Mouse (Mus musculus) CD4-positive, CD25-positive, alpha-beta regulatory T cell, adult 2 months (primary cell): Measurements from ENCODE around the gene Krtap17-1.

ENCODE experiments used
- DNase-seq: peaks from one replicate; pipeline ENCODE4 v3.0.0-alpha.2; 2012; ENCODE audit warnings: low read depth, low spot score

The Krtap17-1 gene

DNA sequence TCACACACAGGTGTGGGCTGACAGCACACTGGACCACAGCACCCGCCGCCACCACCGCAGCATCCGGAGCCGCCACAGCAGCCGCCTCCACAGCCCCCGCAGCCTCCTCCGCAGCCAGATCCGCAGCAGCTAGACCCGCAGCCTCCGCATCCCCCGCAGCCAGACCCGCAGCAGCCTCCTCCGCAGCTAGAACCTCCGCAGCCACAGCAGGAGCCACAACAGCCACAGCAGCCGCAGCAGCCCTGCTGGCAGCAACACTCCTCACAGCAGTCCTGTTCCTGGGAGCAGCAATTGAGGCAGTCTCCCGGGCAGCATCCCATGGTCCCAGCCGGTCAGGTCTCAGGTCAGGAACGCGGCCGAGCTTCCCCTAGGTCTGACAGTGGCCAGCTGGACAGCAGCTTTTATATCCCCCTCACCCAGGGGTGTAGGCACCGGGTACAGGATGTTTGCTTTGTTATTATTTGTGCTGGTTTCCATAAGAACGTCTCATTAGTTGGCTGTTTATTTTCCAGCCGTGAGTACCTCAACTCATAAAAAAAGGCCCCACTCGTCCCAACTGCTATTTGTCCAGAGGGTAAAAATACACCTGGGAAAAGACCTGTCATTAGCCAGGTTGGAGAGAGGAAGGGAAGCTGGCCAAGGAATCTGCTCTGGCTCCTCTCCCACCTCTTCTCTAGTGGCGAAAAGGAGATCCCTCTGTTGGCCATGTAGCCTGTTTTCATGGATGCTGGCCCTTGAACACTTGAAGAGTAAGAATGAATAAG, at the start of gene Krtap17-1:
TSS of gene Krtap17-1 (minus strand) at position 375 of the 764 bp plus-strand sequence.
- DNase-seq: no peak

DNA sequence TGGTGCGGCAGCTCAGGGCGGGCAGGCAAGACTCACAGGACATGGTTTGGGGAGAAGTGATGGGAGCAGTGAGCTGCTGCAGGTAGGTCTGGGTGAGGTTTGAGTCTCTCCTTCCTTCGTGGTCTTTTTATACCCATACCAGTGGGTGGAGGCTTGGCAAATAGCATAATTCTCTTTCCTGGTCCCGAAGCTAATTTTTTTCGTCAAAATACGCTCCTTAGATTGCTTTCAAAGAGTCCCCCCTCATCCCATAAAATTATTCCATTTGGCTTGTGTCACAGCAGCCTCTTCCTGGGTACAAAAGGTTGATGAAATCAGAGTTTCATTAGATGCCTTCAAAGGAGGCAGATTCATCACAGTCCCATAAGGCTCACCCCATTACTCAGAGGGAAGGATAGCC, 47.7 kb upstream of the Krtap17-1 start, which contains the start of gene Krt34:
TSS of gene Krt34 (minus strand) at position 101 of the 400 bp plus-strand sequence.
- DNase-seq: no peak

DNA sequence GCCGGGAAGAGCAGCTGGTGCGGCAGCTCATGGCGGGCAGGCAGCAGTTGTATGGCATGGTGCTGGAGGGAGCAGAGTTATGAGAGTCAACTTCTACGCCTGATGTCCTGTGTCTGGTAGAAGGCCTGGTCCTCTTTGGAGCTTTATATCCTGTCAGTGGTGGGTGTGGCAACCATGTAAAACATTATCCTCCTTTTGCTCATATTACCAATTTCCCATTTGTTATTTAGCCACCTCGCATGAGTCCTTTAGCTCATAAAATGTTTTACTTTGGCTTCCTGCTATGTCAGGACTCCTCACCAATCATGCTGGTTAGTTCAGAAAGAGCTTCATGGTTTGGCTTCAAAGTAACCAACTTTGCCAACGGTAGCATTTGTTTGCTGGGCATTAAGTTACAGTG, 36.0 kb upstream of the Krtap17-1 start, which contains the start of gene Krt33b:
TSS of gene Krt33b (minus strand) at position 101 of the 400 bp plus-strand sequence.
- no peak for DNase-seq

GRCm38 (mm10) chr11:100021438-100021837, 27.6 kb upstream of the Krtap17-1 start:
- no peak for DNase-seq

DNA sequence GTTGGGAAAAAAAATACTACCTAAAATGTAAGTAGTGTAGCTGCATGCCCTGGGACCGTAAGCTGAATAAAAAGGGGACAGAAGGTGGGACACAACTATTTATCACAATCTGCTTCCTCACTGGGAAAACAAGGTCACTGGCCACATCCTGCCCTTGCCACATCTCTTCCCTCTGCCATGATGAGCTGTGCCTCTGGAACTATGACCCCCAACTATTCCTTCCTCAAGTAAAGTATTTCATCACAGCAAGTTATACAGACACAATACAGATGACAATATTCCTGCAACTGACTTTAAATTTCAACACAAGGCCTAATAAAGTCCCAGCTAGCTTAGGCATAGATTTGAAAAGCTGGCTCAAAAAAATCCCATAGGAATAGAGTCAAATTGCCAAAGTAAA, 25.7 kb upstream of the Krtap17-1 start:
- DNase-seq: no peak

DNA sequence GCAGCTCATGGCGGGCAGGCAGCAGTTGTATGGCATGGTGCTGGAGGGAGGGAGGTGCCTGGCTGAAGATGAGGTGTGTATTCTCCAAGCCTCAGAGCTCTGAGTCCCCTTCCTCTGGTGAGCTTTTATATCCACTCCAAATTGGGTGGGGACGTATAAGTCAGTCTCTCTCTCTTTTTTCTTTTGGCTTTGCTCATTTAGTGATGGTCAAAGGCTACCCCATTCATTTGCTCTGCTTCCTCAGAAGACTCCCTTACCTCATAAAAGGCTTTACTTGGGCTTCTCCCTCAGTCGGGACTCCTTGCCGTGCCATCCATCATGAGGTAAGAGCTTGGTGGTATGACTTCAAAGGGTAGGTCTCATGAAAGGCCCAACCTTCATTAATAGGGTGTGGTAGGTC, 22.3 kb upstream of the Krtap17-1 start, which contains the start of gene Krt33a:
TSS of gene Krt33a (minus strand) at position 101 of the 400 bp plus-strand sequence.
- no peak for DNase-seq

GRCm38 (mm10) chr11:100013691-100014171, 19.9 kb upstream of the Krtap17-1 start:
- no peak for DNase-seq

- DNase-seq: no peak
Measured at GRCm38 (mm10) chr11:100010682-100011081, 16.9 kb upstream of the Krtap17-1 start.

DNA sequence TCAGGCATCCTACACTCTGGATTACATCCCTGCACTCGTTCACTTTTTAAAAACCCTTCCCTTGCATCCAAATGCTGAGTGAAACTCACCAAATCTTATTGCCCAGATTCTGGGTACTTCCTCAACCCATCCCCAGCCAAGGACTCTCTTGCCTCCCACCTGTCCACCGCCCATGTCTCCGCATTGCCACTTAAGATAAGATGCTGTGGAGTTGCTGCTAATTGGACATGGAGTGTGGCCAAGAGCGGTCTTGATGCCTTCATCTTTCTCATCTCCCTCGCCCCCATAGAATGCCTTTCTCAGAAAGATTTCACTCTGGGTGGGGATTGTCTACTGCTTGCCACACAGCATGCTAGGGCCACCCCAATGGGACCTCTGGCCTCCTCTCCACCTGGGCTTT, 14.5 kb upstream of the Krtap17-1 start:
- no peak for DNase-seq

GRCm38 (mm10) chr11:100006624-100007023, 12.8 kb upstream of the Krtap17-1 start:
- DNase-seq: peak; percentile 18

- no peak for DNase-seq
Measured at GRCm38 (mm10) chr11:100005905-100006304, 12.1 kb upstream of the Krtap17-1 start.

GRCm38 (mm10) chr11:100004846-100005245, 11.1 kb upstream of the Krtap17-1 start:
- DNase-seq: peak; percentile 50

GRCm38 (mm10) chr11:99999091-99999490, 5.3 kb upstream of the Krtap17-1 start:
- no peak for DNase-seq

GRCm38 (mm10) chr11:99994384-99994661, 529 bp upstream of the Krtap17-1 start:
- DNase-seq: no peak

GRCm38 (mm10) chr11:99990571-99990970, 3.2 kb downstream of the Krtap17-1 start:
- no peak for DNase-seq

DNA sequence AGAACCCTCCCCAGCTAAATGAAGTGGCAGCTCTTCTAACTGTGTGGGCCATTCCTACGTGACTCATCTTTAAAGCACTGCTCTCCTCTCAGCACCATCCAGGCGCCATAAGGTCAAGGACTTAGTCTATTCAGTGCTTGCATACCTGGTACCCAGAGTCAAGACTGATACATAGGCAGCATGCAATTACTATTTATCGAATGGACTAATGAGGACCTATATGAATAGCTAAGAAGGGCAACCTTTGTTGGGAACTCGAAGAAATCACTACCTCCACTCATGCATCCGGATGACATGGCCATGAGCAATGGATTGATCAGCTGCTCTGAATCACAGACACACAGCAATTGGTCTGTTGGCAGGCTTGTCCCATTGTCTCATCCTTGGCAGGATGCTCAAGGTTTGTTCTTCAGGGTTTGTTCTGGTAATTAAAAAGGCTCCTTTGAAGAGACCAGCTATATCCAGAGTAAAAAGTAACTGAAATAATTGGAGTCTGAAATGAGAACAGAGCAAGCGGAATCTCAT, 3.9 kb downstream of the Krtap17-1 start:
- no peak for DNase-seq

DNA sequence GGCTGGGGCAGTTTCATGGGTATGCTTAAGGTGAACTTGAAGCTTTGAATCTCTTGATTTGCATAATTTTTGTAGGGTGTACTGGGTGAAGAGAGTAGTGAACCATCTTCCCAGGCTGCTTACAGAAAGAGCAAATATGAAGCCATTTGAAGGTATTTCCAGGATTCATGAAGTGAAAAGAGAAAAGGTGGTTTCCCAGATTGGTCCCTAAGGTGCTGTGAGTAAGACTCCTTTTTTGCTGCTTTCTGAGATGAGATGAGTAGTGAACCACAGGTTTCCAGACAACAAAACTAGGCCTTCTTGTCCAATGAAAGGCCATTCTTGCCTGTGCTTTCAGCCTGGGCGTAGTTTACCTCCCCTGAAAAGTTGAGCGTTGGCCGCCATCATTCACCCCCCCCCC, 5.3 kb downstream of the Krtap17-1 start:
- DNase-seq: no peak

DNA sequence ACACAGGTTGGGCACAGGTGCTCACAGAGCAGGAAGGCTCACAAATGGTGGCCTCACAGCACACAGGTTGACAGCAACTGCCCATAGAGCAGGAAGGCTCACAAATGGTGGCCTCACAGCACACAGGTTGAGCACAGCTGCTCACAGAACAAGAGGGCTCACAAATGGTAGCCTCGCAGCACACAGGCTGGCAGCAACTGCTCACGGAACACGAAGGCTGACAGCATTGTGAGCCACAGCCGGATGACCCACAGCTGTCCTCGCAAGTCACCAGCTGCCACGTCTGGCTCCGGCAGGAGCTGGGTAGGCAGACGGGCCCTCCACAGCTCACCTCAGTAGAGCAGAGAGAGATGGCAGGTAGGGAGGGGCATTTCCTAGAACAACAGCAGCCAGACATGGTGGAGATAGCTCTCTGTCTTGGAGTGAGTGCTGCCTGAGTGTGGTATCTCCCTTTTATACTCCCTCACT, 7.6 kb downstream of the Krtap17-1 start, which contains the start of gene Krtap16-1:
TSS of gene Krtap16-1 (minus strand) at position 418 of the 468 bp plus-strand sequence.
- DNase-seq: no peak

DNA sequence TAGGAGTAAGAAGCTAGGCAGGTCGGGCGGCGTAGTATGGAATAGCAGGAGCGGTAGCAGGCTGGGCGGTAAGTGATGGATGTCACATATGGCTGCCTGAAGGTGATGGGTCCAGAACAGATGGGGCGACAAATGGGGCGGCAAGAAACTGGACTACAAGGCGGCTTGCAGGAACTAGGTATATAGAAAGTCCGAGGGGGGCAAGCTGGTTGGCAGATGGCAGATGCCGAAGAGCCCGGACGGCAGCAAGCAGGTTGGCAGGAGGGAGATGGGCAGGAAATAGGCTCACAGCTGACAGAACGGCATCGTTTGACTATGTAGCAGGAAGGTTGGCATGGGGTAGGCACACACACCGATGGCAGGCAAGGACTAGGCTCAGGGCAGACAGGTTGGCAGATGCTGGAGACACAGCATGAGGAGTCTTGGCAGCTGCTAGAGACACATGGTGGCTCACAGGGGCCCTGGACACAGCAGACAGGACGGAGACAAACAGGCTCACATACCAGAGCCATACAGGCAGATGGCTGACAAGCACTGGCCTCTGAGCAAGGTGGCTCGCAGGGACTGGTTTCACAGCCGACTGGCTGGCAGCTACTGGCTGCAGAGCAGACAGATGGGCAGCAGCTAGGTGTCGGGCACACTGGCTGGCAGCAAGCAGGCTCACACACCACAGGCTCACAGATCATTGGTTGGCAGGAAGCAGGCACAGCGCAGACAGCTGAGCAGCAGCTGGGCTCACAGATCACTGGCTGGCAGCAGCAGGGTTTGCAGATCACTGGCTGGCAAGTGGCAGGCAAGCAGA, 8.3 kb downstream of the Krtap17-1 start:
- no peak for DNase-seq

DNA sequence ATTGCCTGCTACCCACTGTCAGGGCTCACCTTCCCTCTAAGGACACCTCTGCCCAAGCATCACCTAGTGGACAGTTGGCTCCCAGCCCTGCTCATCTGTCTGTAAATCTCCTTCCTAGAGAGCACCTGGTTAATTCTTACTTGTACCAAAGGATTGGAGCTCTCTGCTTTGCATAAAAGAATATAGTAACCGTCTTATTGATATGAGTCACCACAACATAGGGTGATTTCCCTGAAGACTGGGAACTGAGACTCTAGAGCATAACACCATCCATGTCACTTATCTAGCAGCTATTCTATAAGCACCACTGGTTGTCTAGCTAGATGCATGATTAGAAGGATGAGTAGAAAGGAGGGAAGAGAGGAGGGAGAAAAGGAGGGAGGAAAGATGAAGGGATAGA, 10.4 kb downstream of the Krtap17-1 start:
- no peak for DNase-seq

DNA sequence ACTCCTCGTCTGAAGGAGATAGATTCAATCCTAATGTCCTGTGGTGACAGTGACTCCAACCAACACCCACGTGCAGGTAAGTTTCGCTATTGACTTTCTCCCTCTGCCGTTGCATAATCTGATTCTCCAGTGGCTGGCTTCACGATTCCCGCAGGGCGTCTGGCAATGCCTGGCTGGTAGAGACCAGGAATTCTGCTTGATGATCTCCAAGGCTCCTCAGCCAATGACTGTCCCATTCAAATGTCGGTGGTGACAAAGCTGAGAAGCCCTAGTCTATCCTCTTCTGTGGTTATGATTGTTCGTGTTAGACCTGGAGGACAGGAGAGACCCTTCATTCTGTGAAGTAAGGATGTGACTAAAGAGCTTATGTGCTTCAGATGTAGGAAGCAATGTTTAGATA, 11.1 kb downstream of the Krtap17-1 start:
- no peak for DNase-seq

- no peak for DNase-seq
Measured at GRCm38 (mm10) chr11:99978953-99979352, 14.8 kb downstream of the Krtap17-1 start, which contains the start of gene Krtap29-1. Krtap29-1 (minus strand) TSS chr11:99979053.
